Mouse (Mus musculus): ENCODE data around the gene Zc3h12d. TPM values are rescaled to one million over a fixed set of nuclear protein-coding genes. Genes with fewer than 3 reads are reported as not detected.

Zc3h12d gene
- total RNA-seq, 2 experiments from 2014 or later, result 0.11 TPM; not detected in 1

DNA sequence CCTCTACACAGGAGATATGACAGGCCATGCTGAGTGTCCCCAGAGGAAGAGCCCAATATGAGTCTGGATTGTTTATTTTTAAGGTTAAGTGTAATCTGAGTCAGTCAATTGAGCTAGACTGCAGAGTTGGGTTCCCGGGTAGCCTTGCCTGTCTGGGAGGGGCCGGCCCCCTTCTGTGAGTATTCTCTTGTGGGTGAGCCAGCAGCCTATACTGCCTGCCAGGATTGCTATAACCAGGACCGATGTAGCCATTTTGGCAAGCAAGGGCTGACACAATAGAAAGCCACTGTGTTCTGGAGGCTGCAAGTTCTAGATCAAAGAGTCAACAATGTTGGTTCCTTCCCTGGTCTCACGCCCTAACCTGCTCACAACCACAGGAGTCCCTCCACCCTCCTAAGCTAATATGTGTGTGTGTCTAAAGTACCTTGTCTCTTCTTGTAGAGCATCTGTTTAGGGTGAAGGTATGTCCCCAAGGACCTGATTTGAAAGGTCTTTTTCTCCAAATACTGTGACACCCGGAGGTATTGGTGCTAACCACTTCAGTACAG lies 6.7 kb downstream of the Zc3h12d start:
- DNase-seq (ENCODE audit: low spot score), result no peak

DNA sequence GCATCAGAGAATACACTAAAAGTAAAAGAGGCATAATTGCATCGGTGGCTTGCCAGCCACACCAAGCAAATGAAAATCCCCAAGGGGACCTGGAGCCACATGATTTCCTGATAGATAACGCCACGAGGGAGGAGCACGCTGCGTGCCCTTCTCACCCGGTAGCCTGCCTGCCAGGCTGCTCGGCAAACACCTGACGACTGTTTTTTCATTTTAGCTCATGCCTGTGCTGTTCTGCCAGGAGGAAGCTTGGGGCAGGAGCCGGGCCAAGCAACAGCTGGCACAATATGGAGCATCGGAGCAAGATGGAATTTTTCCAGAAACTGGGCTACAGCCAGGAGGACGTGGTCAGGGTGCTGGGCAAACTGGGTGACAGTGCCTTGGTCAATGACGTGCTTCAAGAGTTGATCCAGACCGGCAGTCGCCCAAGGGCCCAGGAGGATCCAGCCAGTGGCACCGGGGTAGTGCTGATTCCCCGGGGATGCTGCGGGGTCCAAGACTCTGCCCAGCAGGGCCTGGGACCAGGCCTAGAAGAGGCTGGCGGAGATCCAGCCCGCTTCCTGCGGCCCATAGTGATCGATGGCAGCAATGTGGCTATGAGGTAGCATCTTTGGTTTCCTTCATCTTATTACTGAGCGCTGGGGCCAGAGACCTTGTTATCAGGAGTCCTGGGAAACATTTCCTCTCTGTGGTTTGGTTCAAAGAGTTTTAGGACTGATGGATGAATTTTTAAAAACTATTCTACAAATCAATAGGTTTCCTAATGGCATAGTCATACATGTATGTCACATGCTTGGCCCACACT lies 7.5 kb downstream of the Zc3h12d start:
- DNase-seq (ENCODE audit: low spot score), result peak; percentile 58

- no peak for DNase-seq (ENCODE audit: low spot score)
These were observed 8.1 kb downstream of the Zc3h12d start for GRCm38 (mm10) chr10:7840353-7840733.

DNA sequence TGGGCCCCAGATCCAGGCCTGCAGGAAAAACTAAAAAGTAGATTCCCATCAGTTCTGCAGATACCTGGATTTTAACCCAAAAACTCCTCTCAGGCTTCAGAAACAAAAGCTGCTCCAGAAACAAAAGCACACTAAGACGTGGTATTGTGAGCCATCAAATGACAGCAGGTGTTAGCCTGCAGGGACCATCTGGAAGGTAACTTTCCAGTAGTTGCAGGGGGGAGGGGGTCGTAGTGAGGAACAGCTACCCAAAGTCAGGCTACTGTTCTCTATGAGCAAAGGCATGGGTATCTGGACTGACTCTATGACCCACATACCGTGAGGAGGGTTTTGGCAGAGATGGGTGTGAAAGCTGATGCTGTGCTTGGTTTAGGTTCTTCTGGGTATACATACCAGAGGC lies 8.5 kb downstream of the Zc3h12d start:
- peak; percentile 35 for DNase-seq (ENCODE audit: low spot score)

GRCm38 (mm10) chr10:7841571-7842080 lies 9.4 kb downstream of the Zc3h12d start:
- DNase-seq (ENCODE audit: low spot score), result peak; percentile 85

- no peak for DNase-seq (ENCODE audit: low spot score)
These were observed 10.9 kb downstream of the Zc3h12d start for GRCm38 (mm10) chr10:7843181-7843580.

DNA sequence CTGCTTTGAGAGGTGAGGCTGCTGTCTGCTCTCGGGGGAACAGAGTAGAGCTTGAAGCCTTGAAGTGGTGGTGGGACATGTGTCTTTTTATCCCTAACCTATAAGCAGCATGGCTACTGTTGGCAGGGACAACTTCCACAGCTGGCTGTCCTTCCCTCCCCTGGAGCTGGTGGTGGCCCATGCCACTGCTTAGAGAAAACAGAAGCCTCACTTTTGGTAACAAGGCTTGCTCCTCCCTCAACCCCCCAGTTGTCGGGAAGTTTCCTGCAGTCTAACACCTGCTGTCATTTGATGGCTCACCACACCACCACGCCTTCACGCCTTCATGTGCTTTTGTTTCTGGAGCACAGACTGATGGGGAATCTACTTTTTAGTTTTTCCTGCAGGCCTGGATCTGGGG lies 11.9 kb downstream of the Zc3h12d start:
- no peak for DNase-seq (ENCODE audit: low spot score)

DNA sequence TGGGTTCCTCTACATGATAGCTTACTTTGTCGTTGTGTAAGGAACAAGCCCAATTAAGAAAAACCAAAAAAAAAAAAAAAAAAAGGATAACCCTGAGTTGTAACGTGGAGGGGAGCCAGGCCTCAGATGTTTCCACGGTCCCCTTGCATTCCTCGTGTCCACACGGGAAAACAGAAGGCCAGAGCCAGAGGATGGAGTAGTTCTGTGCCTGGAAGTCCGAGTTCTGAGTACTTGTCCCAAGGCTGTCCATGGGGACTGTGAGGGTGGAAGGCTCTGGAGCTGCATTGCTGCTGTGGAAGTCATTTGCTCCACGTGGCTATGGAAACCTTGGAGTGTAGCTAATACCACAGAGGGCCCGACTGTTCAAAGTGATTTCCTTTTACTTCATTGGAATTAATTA lies 12.9 kb downstream of the Zc3h12d start:
- DNase-seq (ENCODE audit: low spot score), result peak; percentile 40

DNA sequence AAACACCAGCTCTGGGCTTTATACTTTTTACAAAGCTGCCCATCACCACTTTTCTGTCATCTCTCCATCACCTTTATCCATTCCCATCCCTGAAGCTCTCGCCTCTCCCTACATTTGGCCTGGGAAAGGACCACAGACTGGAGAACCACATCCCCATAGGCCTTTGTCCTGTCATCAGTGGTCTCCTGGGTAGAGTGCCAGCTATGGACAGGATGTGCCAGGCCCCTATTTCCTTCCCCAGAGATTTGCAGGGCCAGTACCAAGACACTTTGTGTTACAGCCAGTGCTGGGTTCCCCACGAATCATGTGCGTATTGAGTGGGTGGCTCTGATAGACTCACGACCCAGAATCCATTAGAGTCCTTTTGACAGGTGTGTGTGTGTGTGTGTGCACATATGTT lies 13.7 kb downstream of the Zc3h12d start:
- DNase-seq (ENCODE audit: low spot score), result no peak

DNA sequence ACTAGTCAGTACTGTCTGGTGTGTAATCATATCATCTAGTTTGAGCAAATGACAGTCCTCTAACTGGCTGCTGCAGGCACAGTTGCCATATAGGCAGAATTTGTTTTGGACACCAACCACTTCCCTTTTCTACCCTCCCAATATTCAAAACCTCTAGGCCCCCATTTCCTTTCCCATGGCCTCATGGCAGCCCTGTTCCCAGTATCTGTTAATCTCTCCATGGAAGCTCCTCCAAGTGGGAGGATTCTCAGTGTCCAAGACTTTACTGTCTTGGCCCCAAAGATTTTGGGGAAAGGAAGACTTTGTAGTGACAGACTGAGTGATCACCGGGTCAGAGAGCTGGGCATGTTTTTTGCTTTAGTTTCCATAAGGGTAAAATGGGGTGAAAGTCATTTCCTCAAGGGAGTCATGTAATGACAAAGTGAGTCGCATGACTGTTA lies 14.9 kb downstream of the Zc3h12d start:
- no peak for DNase-seq (ENCODE audit: low spot score)

DNA sequence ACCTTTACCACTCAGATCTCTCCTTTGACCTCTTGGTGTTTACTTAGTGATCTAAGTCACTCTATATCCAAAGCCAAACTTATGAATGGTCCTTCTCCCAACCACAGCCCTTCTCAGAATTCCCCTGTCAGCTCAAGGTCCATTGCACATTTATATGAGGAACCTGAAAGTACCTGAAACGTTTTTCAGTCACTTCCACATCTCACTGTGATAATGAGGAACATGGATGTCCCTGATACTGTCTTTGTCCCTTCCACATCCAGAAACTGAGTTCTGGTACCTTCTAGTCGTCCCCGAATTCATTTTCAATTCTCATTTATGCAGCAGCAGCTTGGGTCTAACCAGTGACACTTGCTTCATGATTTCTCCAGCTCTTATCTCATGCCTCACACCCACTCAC lies 19.6 kb downstream of the Zc3h12d start:
- DNase-seq (ENCODE audit: low spot score), result no peak

DNA sequence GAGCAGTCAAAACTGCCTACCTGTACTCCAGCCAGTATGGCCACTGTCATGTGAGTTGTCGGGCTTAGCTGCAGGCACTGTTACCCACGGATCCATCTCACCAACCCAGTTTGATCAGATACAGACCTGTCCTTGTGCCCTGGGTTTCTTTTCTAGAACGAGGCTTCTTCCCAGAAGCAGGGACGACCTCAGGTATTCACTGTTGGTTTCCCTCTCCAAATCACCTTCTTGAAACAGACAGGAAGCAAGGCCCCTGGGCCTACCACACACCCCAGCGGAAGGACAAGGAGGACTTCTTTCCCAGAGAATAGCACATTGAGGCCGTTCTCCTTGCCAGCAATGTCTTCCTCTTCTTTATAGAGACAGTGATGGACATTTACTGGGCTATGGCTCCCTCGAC lies 28.2 kb downstream of the Zc3h12d start:
- DNase-seq (ENCODE audit: low spot score), result no peak

GRCm38 (mm10) chr10:7861259-7861936 lies 29.1 kb downstream of the Zc3h12d start:
- DNase-seq (ENCODE audit: low spot score), result no peak

- no peak for DNase-seq (ENCODE audit: low spot score)
These were observed 29.8 kb downstream of the Zc3h12d start for GRCm38 (mm10) chr10:7861937-7862657.

GRCm38 (mm10) chr10:7863411-7863810 lies 31.1 kb downstream of the Zc3h12d start:
- no peak for DNase-seq (ENCODE audit: low spot score)

GRCm38 (mm10) chr10:7864184-7864583 lies 31.9 kb downstream of the Zc3h12d start:
- DNase-seq (ENCODE audit: low spot score), result peak; percentile 39

DNA sequence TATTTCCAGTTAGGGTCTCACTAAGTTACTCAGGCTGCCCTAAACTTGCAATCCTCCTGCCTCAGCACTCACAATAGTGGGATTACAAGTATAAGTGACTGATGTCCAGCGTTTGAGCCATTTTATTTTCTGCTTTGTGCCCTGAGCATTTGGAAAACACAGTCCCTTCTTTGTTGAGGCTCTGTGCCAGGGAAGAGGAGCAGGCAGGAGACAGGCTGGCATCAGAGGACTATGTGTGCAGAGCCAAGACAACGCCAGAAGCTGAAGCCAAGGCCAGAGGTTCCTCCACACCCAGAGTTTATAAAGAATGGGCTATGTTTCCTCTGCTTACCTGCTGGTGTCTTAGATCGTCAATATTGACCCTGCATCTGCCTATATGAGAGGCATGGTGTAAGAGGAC lies 32.5 kb downstream of the Zc3h12d start:
- DNase-seq (ENCODE audit: low spot score), result no peak

- peak; percentile 31 for DNase-seq (ENCODE audit: low spot score)
These were observed 34.7 kb downstream of the Zc3h12d start for GRCm38 (mm10) chr10:7866762-7867665.

GRCm38 (mm10) chr10:7867666-7868030 lies 35.4 kb downstream of the Zc3h12d start:
- no peak for DNase-seq (ENCODE audit: low spot score)

DNA sequence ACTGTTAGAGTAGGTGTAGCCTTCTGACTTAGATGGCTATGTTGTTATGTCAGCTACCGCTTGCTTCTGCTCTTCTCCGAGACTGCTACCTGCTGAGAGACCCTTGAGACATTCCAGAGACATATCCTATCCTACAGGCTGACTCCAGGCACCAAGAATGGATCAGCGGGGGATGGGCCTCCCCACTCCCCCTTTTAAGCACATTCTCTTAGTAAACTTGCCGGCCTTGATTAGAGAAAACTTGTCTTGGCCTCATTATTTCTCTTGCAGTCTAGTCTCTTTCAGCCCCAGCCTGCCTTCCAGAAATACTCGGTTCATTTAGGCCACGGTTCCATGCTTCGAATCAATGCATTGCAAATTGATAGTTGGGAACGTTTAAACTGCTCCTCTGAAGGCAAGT lies 37.5 kb downstream of the Zc3h12d start:
- no peak for DNase-seq (ENCODE audit: low spot score)
